Mouse (Mus musculus) neural tube, embryonic 13.5 days (tissue): Measurements from ENCODE around the gene E2f6. TPM values are rescaled to one million over a fixed set of nuclear protein-coding genes. Genes with fewer than 3 reads are reported as not detected.
A peak's percentile ranks its signal among the peaks of the same experiment; 100 is the strongest.

Experiments
- ATAC-seq: fragments of 200-750 bp; cut with Nextera tagmentation; 2 replicates; pipeline ENCODE4 v1.8.0; 2017; ENCODE audit warnings: low read depth, mild to moderate bottlenecking, moderate TSS enrichment, moderate library complexity
- H3K27ac ChIP-seq: fragments of 300-500 bp; sonication (generic); replicated peaks from 2 replicates; pipeline ENCODE4 v1.5.1; 2015; ENCODE audit warnings: moderate library complexity, mild to moderate bottlenecking, inconsistent platforms
- H3K27me3 ChIP-seq: fragments of 300-500 bp; sonication (generic); 2 replicates; pipeline ENCODE4 v1.6.1; 2015; ENCODE audit warnings: mild to moderate bottlenecking, inconsistent platforms
- H3K36me3 ChIP-seq: fragments of 300-500 bp; sonication (generic); 2 replicates; pipeline ENCODE4 v1.6.1; 2015; ENCODE audit warnings: mild to moderate bottlenecking, inconsistent platforms
- H3K4me1 ChIP-seq: fragments of 300-500 bp; sonication (generic); replicated peaks from 2 replicates; pipeline ENCODE4 v1.6.1; 2015; ENCODE audit warnings: inconsistent platforms
- H3K4me2 ChIP-seq: fragments of 300-500 bp; sonication (generic); 2 replicates; pipeline ENCODE4 v1.6.1; 2015; ENCODE audit warnings: inconsistent platforms, mild to moderate bottlenecking, moderate library complexity
- H3K4me3 ChIP-seq: fragments of 300-500 bp; sonication (generic); 2 replicates; pipeline ENCODE4 v1.5.1; 2015; ENCODE audit warnings: mild to moderate bottlenecking, inconsistent platforms
- H3K9ac ChIP-seq: fragments of 300-500 bp; sonication (generic); 2 replicates; pipeline ENCODE4 v1.6.1; 2015; ENCODE audit warnings: moderate library complexity, mild to moderate bottlenecking, inconsistent platforms
- H3K9me3 ChIP-seq: fragments of 300-500 bp; sonication (generic); 2 replicates; pipeline ENCODE4 v1.6.1; 2016; ENCODE audit warnings: inconsistent platforms
- WGBS: fragments of 180-500 bp; shearing (Covaris S2); methylation state at CpG from one replicate; pipeline ENCODE4 v1.1.7; 2015; 5-methylcytosine and 5-hydroxymethylcytosine counted together
- polyA plus RNA-seq: library from polyadenylated mRNA; unstranded; fragments of >200 nt; fragmentation: Nextera tagmentation; extraction: Ambion mirVana; gene quantifications from 2 replicates; pipeline ENCODE4 v1.2.1, GENCODE M21; 2015

Gene E2f6
- polyA plus RNA-seq, 1 experiment from 2014 or later: 36.7 TPM

DNA sequence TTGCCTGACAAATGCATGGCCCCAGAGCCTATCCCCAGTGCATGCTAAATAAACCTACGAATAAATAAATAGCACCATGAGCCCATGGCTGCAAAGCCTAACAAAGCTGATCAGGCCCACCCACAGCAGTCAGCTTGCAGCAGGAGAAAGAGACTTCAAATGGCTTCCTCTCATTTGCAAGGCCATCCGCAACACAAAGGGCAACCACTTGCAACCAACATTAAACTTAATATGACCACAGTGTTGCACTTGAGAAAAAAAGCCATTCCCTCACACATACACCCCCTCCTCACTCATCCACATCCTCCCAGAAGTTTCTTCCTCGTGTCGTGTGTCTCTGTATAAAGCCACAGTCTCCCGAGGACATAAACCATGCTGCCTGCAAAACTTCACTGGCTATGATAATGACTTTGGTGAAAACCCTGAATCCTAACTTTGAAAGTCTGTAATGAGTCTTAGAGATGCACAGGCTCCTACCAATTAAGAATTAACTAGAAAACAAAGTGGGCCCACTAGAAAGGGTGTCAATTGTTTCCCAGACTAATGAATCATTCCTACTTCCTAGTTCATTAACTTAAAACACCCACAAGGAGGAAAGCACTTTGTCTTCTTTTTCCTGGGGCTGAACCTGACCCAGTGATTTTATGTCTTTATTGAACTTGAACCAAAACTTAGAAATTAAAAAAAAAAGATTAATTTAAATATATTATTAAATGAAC is 7.4 kb upstream of the E2f6 start:
- no peaks in the 10 kb centered on the region for H3K36me3 ChIP-seq
- no peak overlapping the region for H3K27ac ChIP-seq
- H3K4me1 ChIP-seq: peaks cover 28% of the 10 kb centered on the region
- WGBS: 11% methylated on average over 5 of the region's 5 CpGs
- no peaks in the 10 kb centered on the region for H3K9me3 ChIP-seq
- no peak overlapping the region for H3K4me2 ChIP-seq
- no peak for ATAC-seq
- H3K9ac ChIP-seq: no peak overlapping the region
- H3K4me3 ChIP-seq: no peak overlapping the region
- peaks cover 22% of the 10 kb centered on the region for H3K27me3 ChIP-seq

DNA sequence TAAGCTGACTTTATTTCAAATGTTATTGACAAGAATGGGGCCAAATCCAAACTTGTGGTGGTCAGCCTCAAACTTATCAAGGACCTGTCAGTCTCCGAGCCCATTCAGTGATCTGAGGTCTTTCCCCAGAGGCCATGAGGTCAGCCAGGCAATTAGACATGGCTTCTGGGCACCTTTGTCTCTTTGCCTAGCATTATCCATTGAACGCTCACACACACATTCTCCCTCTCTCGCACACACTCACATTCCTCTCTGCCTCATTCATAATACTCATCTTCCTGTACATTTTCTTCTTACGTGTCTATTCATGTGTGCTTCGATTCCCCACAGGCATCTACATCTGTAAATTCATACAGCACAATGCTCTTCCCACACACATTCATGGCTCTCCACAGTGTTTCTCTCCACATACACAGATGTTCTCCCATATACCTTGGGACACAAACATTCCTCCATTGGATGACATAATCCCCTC is 6.8 kb upstream of the E2f6 start:
- H3K9me3 ChIP-seq: no peaks in the 10 kb centered on the region
- WGBS: 18% methylated on average over 5 of the region's 5 CpGs

DNA sequence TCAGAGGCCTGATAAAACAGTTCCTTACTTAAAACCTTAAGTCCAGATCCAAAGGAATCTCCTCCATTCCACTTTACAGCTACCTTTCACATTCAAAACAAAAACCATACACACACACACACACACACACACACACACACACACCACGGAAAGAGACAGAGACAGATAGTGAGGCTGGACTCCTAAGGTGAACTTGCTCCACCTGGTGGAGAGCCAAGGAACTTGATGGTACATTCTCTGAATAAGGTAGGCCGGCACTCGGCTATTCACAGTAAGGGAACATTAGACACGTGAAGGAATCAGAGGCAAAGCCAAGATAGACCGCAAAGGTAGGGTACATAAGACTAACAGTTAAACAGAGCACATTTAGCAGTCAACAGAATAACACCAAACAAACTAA is 5.3 kb upstream of the E2f6 start:
- WGBS: 4% methylated on average over 5 of the region's 5 CpGs
- H3K4me2 ChIP-seq: no peak overlapping the region
- H3K9ac ChIP-seq: no peak overlapping the region
- H3K4me3 ChIP-seq: no peak overlapping the region
- H3K27ac ChIP-seq: no peak overlapping the region
- no peaks in the 10 kb centered on the region for H3K9me3 ChIP-seq
- peaks cover 41% of the 10 kb centered on the region for H3K27me3 ChIP-seq
- no peaks in the 10 kb centered on the region for H3K36me3 ChIP-seq
- peak; percentile 61 for ATAC-seq
- H3K4me1 ChIP-seq: peaks cover 9% of the 10 kb centered on the region

More for the DNA sequence above, 6.8 kb upstream of the E2f6 start:
- ATAC-seq: no peak
- Histone ChIP-seq H3K9ac (no peak overlapping the region), H3K27me3 (peaks cover 28% of the 10 kb centered on the region), H3K4me2 (no peak overlapping the region), H3K4me1 (peaks cover 22% of the 10 kb centered on the region), H3K27ac (no peak overlapping the region), H3K4me3 (no peak overlapping the region), H3K36me3 (no peaks in the 10 kb centered on the region)

DNA sequence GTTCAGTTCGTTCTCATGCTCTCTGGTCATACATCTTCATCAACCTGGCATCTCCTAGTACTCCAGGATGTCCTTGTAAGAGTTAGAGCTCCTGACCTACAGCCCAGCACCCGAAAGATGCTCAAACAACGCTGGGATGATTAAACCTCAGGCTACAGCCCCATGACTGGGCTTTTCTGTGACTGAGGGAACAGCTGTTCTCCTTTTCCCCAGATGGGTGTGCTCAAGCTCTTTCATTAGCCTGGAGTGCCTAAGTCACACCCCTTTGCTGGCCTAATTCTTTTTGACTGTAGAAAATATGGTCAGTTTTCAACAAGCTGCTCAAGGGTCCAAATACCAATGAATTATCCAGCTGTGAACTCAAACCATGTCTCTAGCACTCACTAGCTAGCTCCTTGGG is 2.7 kb upstream of the E2f6 start:
- WGBS: 48% methylated on average over 3 of the region's 3 CpGs
- ATAC-seq: no peak
- H3K4me2 ChIP-seq: no peak overlapping the region
- no peaks in the 10 kb centered on the region for H3K36me3 ChIP-seq
- no peak overlapping the region for H3K27ac ChIP-seq
- no peak overlapping the region for H3K4me3 ChIP-seq
- H3K4me1 ChIP-seq: peaks cover 24% of the 10 kb centered on the region
- no peaks in the 10 kb centered on the region for H3K9me3 ChIP-seq
- H3K9ac ChIP-seq: no peak overlapping the region
- H3K27me3 ChIP-seq: peaks cover 36% of the 10 kb centered on the region

DNA sequence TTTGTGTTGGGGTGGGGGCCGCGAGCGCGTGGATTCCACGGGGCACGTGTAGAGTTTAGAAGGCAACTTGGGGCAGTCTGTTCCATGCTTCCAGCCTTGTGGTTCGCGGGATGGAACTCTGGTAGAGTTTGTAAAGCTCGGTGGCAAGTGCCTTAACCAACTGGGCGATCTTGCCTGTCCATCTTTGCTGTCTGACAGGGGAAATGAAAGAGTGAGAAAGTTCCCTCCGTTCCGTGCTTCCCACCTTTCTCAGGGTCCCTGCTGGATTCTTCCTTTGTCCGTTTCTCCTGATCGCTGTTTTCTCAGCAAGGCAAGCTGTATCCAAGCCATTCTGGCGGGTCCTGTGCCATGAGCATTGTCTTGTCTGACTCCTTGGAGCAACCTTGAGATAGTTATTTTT is 714 bp downstream of the E2f6 start:
- Histone ChIP-seq H3K9me3 (no peaks in the 10 kb centered on the region), H3K36me3 (peaks cover 20% of the 10 kb centered on the region), H3K4me1 (peaks cover 20% of the 10 kb centered on the region), H3K27me3 (peaks cover 29% of the 10 kb centered on the region), H3K9ac (peak overlapping the region; percentile 91), H3K4me2 (peak overlapping the region; percentile 86), H3K4me3 (peak overlapping the region; percentile 89), H3K27ac (no peak overlapping the region)
- WGBS: 6% methylated on average over 15 of the region's 15 CpGs
- peak; percentile 36 for ATAC-seq

DNA sequence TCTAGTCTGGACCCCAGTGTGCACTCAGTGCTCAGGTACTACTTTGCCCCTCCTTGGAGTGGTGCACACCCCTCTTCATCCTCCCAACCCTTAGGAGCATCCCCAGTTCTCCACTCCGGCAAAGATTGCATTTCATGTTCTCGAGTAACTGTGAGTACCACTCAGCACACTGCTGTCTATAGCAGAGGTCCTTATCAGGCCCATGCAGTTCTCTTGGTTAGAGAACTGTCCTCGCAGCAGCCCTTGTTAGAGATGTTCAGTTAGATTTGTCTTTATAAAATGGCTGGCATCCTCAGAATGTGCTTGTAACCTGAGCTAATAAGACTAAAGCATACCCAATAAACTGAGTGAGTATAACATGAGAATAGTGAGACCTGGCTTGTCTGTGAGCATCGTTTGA is 6.4 kb downstream of the E2f6 start:
- H3K9me3 ChIP-seq: no peaks in the 10 kb centered on the region
- H3K9ac ChIP-seq: no peak overlapping the region
- H3K4me2 ChIP-seq: no peak overlapping the region
- H3K36me3 ChIP-seq: peaks cover 60% of the 10 kb centered on the region
- no peaks in the 10 kb centered on the region for H3K27me3 ChIP-seq
- no peak overlapping the region for H3K27ac ChIP-seq
- 84% methylated on average over 4 of the region's 4 CpGs for WGBS
- no peak overlapping the region for H3K4me3 ChIP-seq
- peaks cover 26% of the 10 kb centered on the region for H3K4me1 ChIP-seq
- no peak for ATAC-seq

DNA sequence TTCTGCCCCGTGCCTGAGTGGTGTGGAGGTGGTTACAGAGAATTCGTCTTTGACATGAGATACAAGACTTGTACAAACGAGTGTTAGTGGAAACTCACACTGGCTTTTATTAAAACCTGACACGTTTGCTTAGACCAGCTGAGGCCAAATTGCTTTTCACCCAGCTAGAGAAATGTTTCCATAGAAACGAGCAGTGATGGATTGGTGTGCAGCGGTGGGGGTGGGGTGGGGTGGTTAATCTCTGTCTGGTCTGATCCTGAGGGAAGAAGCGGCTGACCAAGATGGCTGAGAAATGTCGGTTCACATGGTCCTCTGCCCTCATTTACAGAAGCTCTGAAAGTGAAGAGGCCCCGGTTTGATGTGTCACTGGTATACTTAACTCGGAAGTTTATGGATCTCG is 7.8 kb downstream of the E2f6 start:
- Histone ChIP-seq H3K27ac (peak overlapping the region; percentile 55; the same call in 1 of the 2 replicates), H3K9me3 (no peaks in the 10 kb centered on the region), H3K9ac (no peak overlapping the region), H3K4me1 (peaks cover 15% of the 10 kb centered on the region), H3K4me2 (no peak overlapping the region), H3K36me3 (peaks cover 74% of the 10 kb centered on the region), H3K27me3 (no peaks in the 10 kb centered on the region), H3K4me3 (no peak overlapping the region)
- 25% methylated on average over 11 of the region's 11 CpGs for WGBS
- peak; percentile 64; the same call in 1 of the 2 replicates for ATAC-seq

DNA sequence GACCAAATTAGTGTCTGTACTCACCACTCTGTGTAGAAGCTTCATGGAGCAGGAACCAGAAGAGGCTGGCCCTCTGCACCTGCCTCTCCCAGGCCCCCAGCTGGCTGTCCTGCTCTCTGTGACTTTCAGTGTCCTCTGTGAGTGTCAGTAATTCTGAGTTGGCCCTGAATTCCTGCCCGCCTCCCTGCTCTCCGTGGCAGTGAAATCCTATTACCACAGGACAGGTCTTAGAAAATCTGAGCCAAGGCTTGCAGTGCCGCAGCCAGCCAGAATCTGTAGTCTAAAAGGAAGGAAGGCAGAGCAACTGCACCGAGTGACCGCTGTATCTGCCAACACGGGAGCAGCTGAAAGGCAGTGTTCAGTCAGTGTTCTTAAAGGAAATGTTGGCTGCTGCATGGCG is 10.0 kb downstream of the E2f6 start:
- ATAC-seq: no peak
- no peak overlapping the region for H3K9ac ChIP-seq
- H3K27me3 ChIP-seq: no peaks in the 10 kb centered on the region
- no peak overlapping the region for H3K27ac ChIP-seq
- no peaks in the 10 kb centered on the region for H3K9me3 ChIP-seq
- no peak overlapping the region for H3K4me2 ChIP-seq
- H3K4me1 ChIP-seq: peaks cover 15% of the 10 kb centered on the region
- 83% methylated on average over 7 of the region's 7 CpGs for WGBS
- peaks cover 80% of the 10 kb centered on the region for H3K36me3 ChIP-seq
- no peak overlapping the region for H3K4me3 ChIP-seq

DNA sequence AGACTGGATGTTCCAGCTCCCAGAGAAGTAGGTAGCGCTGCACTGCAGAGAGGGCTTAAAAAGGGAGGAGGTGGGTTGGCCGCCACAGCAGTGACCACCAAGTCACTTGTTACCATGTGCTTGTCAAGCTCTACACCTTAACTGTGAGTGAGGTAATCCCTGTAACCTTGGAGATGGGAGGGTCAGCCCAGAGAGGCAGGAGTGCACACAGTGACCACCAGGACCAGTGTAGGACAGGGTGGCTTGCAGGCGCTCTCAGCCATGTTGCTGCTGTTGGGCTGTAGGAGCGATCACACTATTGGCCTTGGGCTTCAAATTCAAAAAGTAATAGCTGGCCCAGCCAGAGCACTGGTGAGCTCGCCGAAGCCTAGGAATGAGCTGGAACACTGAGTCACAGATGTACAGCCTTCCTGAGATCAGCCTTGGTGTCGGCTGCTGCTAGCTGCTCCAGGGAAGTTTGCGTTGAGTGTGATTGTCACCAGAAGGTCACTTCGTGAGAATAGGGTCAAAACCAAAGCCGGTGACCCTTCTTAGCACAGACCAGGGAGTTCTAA is 11.5 kb downstream of the E2f6 start:
- no peak overlapping the region for H3K9ac ChIP-seq
- peaks cover 15% of the 10 kb centered on the region for H3K4me1 ChIP-seq
- no peak overlapping the region for H3K27ac ChIP-seq
- ATAC-seq: no peak
- H3K9me3 ChIP-seq: no peaks in the 10 kb centered on the region
- no peak overlapping the region for H3K4me2 ChIP-seq
- 93% methylated on average over 10 of the region's 10 CpGs for WGBS
- H3K4me3 ChIP-seq: no peak overlapping the region
- H3K36me3 ChIP-seq: peaks cover 79% of the 10 kb centered on the region
- no peaks in the 10 kb centered on the region for H3K27me3 ChIP-seq

DNA sequence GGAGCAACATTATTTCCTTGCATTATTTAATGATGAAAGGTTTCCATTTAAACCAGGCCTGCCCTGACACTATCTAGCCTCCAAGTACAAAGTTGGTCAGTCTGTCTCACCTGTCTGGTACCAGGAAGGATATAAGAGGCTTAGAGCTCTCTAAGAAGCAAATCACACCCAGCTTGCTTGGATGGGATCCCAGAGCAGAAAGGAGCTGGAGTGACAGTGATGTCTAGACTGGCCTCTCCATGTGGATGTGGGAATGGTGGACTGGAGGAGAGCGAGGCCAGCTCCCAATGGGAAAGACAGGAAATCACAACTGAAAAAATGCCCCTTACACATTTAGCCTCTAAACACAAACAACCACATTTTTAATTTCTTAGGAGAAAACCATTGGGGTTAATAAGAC is 12.9 kb downstream of the E2f6 start:
- Histone ChIP-seq H3K4me1 (peaks cover 9% of the 10 kb centered on the region), H3K4me3 (no peak overlapping the region), H3K9ac (no peak overlapping the region), H3K27me3 (no peaks in the 10 kb centered on the region), H3K4me2 (no peak overlapping the region), H3K27ac (no peak overlapping the region), H3K36me3 (peaks cover 90% of the 10 kb centered on the region), H3K9me3 (no peaks in the 10 kb centered on the region)
- 90% methylated on average over 1 of the region's 1 CpGs for WGBS
- no peak for ATAC-seq

DNA sequence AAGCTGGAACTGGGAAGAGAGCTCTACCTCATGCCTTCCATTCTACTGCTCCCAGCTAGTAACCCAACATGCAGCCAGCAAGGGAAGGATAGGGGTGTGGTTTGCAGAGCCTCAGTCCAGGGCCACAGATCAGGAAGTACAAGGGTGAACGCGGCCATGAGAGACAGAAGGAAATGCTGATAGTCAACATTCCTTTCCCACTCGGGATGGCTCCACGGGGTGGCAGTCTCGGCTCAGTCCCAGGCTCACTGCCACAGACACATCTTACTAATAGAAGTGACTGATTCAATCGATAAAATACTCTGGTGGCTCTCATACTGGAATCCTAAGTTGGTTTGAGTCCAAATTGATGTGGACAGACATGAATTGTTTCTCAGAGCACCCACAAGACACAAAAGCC is 17.7 kb downstream of the E2f6 start:
- no peak overlapping the region for H3K4me2 ChIP-seq
- no peaks in the 10 kb centered on the region for H3K9me3 ChIP-seq
- no peaks in the 10 kb centered on the region for H3K4me1 ChIP-seq
- no peak overlapping the region for H3K4me3 ChIP-seq
- no peak overlapping the region for H3K9ac ChIP-seq
- H3K36me3 ChIP-seq: peaks cover 58% of the 10 kb centered on the region
- WGBS: 85% methylated on average over 6 of the region's 6 CpGs
- ATAC-seq: no peak
- no peaks in the 10 kb centered on the region for H3K27me3 ChIP-seq
- no peak overlapping the region for H3K27ac ChIP-seq

DNA sequence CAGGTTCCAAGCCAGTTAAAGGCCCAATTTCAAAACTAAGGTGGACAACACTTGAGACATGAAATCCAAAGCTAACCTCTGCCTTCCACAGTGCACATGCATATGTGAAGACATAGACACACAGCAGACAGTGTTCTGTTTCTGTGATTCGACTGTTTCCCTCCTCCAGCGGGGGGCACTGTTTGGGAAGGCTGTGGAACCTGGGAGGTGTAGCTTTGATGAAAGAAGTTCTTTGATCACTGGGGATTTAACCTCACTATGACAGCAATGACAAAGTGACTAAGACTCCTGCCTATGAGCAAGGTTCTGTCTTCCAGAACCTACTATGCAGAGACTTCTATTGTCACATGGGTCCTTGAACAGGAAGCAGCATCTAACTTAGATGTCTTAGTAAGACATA is 19.0 kb downstream of the E2f6 start:
- Histone ChIP-seq H3K27ac (no peak overlapping the region), H3K36me3 (peaks cover 46% of the 10 kb centered on the region), H3K4me2 (no peak overlapping the region), H3K9ac (no peak overlapping the region), H3K4me1 (no peaks in the 10 kb centered on the region), H3K9me3 (no peaks in the 10 kb centered on the region), H3K4me3 (no peak overlapping the region), H3K27me3 (no peaks in the 10 kb centered on the region)
- WGBS: 87% methylated on average over 2 of the region's 2 CpGs
- ATAC-seq: no peak

DNA sequence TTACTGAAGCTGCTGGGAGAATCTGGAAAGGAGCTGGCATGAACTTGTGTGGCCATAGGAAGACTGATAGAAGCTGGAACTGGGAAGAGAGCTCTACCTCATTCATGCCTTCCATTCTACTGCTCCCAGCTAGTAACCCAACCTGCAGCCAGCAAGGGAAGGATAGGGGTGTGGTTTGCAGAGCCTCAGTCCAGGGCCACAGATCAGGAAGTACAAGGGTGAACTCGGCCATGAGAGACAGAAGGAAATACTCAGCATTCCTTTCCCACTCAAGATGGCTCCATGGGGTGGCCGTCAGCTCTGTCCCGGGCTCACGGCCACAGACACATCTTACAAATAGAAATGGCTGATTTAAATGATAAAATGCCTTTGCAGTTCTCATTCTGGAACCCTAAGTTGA is 20.3 kb downstream of the E2f6 start:
- no peak for ATAC-seq
- no peak overlapping the region for H3K27ac ChIP-seq
- no peak overlapping the region for H3K4me2 ChIP-seq
- H3K9me3 ChIP-seq: no peaks in the 10 kb centered on the region
- H3K4me1 ChIP-seq: no peaks in the 10 kb centered on the region
- WGBS: 73% methylated on average over 4 of the region's 4 CpGs
- no peak overlapping the region for H3K9ac ChIP-seq
- no peak overlapping the region for H3K4me3 ChIP-seq
- H3K36me3 ChIP-seq: peaks cover 33% of the 10 kb centered on the region
- H3K27me3 ChIP-seq: no peaks in the 10 kb centered on the region
